Mouse (Mus musculus) hindbrain, embryonic 10.5 days (tissue): ENCODE data around the gene Plekhm1. TPM values are rescaled to one million over a fixed set of nuclear protein-coding genes. Genes with fewer than 3 reads are reported as not detected.

Source experiments
- DNase-seq: peaks from one replicate; pipeline ENCODE4 v3.0.0-alpha.2; 2017; ENCODE audit warnings: low spot score
- H3K27ac ChIP-seq: fragments of 300-500 bp; sonication (generic); 2 replicates; pipeline ENCODE4 v1.5.1; 2016; ENCODE audit warnings: mild to moderate bottlenecking, moderate library complexity
- H3K27me3 ChIP-seq: fragments of 300-500 bp; sonication (generic); 2 replicates; pipeline ENCODE4 v1.6.1; 2016; ENCODE audit warnings: mild to moderate bottlenecking; ENCODE audit not compliant: poor library complexity, insufficient read depth, severe bottlenecking
- H3K36me3 ChIP-seq: fragments of 300-500 bp; sonication (generic); 2 replicates; pipeline ENCODE4 v1.6.1; 2016; ENCODE audit warnings: mild to moderate bottlenecking, moderate library complexity
- H3K4me1 ChIP-seq: fragments of 300-500 bp; sonication (generic); replicated peaks from 2 replicates; pipeline ENCODE4 v1.6.1; 2016; ENCODE audit warnings: mild to moderate bottlenecking
- H3K4me3 ChIP-seq: fragments of 300-500 bp; sonication (generic); 2 replicates; pipeline ENCODE4 v1.5.1; 2016; ENCODE audit warnings: mild to moderate bottlenecking, moderate library complexity
- H3K9me3 ChIP-seq: fragments of 300-500 bp; sonication (generic); 2 replicates; pipeline ENCODE4 v1.6.1; 2016; ENCODE audit warnings: mild to moderate bottlenecking, moderate library complexity
- WGBS: fragments of 180-500 bp; shearing (Covaris S2); methylation state at CpG from one replicate; pipeline ENCODE4 v1.1.7; 2016; 5-methylcytosine and 5-hydroxymethylcytosine counted together
- polyA plus RNA-seq: library from polyadenylated mRNA; unstranded; fragments of >200 nt; fragmentation: Nextera tagmentation; extraction: Ambion mirVana; gene quantifications from 2 replicates; pipeline ENCODE4 v1.2.1, GENCODE M21; 2016

Gene Plekhm1
- polyA plus RNA-seq, 1 experiment from 2014 or later, result 11.6 TPM

DNA sequence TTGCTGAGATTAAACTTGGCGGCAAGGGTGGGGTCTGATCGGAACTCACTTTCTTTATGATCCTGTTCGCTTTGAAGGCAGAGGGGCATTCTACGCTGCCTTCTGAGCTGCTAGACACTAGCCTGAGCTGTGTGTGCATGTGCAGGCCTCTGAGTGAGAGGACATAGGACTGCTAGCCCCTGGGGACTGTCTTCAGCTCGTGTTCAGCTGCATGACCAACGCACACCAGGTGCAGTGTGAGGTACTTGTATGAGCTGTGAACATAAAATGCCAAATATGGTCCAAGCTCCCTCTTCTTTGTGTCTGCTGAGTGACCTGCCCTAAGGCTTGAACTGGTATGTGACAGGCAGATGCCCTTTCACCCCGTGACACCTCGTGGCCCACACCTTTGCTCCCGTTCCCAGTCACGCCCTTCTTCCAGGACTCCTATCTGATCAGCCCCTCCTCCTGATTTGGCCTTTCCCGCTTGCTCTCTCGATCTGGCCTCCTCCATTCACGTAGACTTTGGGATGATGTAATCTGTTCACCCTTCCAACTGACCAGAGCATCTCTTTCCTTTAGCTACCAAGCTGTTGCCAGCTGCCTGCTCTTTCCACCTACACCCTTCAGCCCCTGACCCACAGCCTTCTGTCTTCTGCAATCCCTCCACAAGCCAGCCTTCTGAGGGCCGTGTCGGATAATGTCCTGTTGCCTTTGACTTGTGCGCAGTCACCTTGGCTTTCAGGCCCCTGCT, 55.4 kb downstream of the Plekhm1 start:
- H3K36me3 ChIP-seq, result no peaks in the 10 kb centered on the region
- H3K4me1 ChIP-seq, result peaks cover 60% of the 10 kb centered on the region
- no peak overlapping the region for H3K27ac ChIP-seq
- peaks cover 80% of the 10 kb centered on the region for H3K27me3 ChIP-seq
- H3K4me3 ChIP-seq, result no peak overlapping the region
- WGBS, result 82% methylated on average over 16 of the region's 16 CpGs
- H3K9me3 ChIP-seq, result peaks cover 10% of the 10 kb centered on the region; the same call in 1 of the 2 replicates
- DNase-seq, result no peak

DNA sequence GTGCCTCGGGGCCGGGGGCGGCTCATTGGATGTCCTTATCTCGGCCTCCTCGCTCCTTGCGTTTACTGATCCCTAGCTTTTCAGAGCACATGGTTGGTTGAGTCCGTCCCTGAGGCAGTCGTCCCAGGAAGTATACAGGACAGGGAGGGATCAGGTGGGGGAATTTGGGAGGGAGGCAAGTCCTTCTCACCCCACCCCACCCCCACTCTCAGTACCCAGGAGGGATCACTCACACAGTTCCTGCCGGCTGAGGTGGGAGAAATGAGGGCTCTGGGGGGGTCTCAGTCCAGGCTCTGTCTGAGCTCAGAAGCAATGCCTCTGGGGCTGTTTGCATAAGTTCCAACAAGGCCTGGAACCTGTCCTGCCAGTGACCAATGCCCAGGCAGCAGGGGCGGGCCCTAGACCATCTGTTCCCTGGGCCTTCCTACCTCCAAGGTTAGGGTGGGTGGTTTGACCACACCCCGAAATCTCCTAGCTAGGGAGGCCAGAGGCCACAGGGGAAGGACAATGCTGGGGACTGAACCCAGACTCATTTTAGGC, 56.4 kb downstream of the Plekhm1 start:
- no peak for DNase-seq
- H3K9me3 ChIP-seq, result peaks cover 10% of the 10 kb centered on the region; the same call in 1 of the 2 replicates
- H3K36me3 ChIP-seq, result no peaks in the 10 kb centered on the region
- H3K4me1 ChIP-seq, result peaks cover 50% of the 10 kb centered on the region
- H3K27ac ChIP-seq, result no peak overlapping the region
- no peak overlapping the region for H3K4me3 ChIP-seq
- H3K27me3 ChIP-seq, result peaks cover 70% of the 10 kb centered on the region
- 18% methylated on average over 11 of the region's 11 CpGs for WGBS

GRCm38 (mm10) chr11:103355251-103355650, 57.2 kb downstream of the Plekhm1 start:
- Histone ChIP-seq H3K27ac (no peak overlapping the region), H3K27me3 (peaks cover 61% of the 10 kb centered on the region), H3K36me3 (no peaks in the 10 kb centered on the region), H3K4me1 (peaks cover 42% of the 10 kb centered on the region), H3K9me3 (peaks cover 10% of the 10 kb centered on the region; the same call in 1 of the 2 replicates), H3K4me3 (no peak overlapping the region)
- WGBS, result 24% methylated on average over 11 of the region's 11 CpGs
- DNase-seq, result no peak

GRCm38 (mm10) chr11:103354033-103354432, 58.5 kb downstream of the Plekhm1 start:
- no peak overlapping the region for H3K4me3 ChIP-seq
- peaks cover 49% of the 10 kb centered on the region for H3K27me3 ChIP-seq
- H3K9me3 ChIP-seq, result peaks cover 10% of the 10 kb centered on the region; the same call in 1 of the 2 replicates
- no peaks in the 10 kb centered on the region for H3K36me3 ChIP-seq
- no peak for DNase-seq
- 90% methylated on average over 3 of the region's 3 CpGs for WGBS
- H3K4me1 ChIP-seq, result peaks cover 30% of the 10 kb centered on the region
- H3K27ac ChIP-seq, result no peak overlapping the region

DNA sequence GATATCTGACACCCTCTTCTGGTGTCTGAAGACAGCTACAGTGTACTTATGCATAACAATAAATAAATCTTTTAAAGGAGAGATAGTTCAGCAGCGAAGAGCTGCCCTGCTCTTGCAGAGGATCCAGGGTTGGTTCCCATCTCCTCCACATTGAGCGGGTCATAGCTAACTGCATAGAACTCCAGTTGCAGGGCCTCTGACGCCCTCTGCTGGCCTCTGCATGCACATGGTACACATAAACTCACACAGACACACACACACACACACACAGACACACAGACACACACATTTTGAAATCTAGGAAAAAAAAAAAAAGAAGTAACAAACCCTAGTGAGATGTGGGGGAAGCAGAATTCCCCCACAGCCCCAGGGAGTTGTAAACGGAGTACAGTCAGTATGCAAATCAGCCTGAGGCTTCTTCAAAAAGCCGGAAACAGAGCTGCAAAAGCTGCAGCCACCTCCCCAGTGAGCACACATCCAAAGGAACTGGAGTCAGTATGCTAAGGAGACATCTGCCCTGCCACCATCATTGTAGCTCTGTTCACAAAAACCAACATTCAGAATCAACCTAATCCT, 60.2 kb downstream of the Plekhm1 start:
- no peak for DNase-seq
- Histone ChIP-seq H3K4me3 (no peak overlapping the region), H3K9me3 (peaks cover 10% of the 10 kb centered on the region; the same call in 1 of the 2 replicates), H3K27ac (no peak overlapping the region), H3K27me3 (peaks cover 32% of the 10 kb centered on the region), H3K4me1 (peaks cover 23% of the 10 kb centered on the region), H3K36me3 (no peaks in the 10 kb centered on the region)
- 81% methylated on average over 5 of the region's 5 CpGs for WGBS

GRCm38 (mm10) chr11:103350711-103351315, 61.7 kb downstream of the Plekhm1 start:
- 91% methylated on average over 12 of the region's 12 CpGs for WGBS
- Histone ChIP-seq H3K36me3 (no peaks in the 10 kb centered on the region), H3K27ac (no peak overlapping the region), H3K4me1 (peaks cover 13% of the 10 kb centered on the region), H3K9me3 (peaks cover 10% of the 10 kb centered on the region; the same call in 1 of the 2 replicates), H3K4me3 (no peak overlapping the region), H3K27me3 (peaks cover 17% of the 10 kb centered on the region)
- DNase-seq, result no peak

DNA sequence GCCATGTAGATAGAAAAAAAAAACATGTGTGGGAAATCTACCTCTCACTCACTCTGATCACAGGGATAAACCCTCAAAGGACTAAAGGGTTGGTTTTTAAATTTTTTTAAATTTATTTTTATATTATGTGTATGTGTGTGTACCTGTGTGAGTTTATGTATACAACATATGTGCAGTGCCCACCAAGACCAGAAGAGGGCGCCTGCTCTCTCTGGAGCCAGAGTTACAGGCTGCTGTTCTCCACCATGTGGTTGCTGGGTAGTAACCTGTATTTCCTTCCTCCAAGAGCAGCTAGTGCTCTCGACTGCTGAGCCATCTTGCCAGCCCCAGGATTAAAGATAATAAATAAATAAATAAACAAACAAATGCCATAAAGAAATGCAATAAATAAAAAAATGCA, 62.8 kb downstream of the Plekhm1 start:
- H3K9me3 ChIP-seq, result peaks cover 10% of the 10 kb centered on the region; the same call in 1 of the 2 replicates
- no peak overlapping the region for H3K27ac ChIP-seq
- H3K27me3 ChIP-seq, result peaks cover 6% of the 10 kb centered on the region; the same call in 1 of the 2 replicates
- DNase-seq, result no peak
- no peak overlapping the region for H3K4me3 ChIP-seq
- no peaks in the 10 kb centered on the region for H3K36me3 ChIP-seq
- WGBS, result 79% methylated on average over 2 of the region's 2 CpGs
- H3K4me1 ChIP-seq, result peaks cover 7% of the 10 kb centered on the region; the same call in 1 of the 2 replicates

DNA sequence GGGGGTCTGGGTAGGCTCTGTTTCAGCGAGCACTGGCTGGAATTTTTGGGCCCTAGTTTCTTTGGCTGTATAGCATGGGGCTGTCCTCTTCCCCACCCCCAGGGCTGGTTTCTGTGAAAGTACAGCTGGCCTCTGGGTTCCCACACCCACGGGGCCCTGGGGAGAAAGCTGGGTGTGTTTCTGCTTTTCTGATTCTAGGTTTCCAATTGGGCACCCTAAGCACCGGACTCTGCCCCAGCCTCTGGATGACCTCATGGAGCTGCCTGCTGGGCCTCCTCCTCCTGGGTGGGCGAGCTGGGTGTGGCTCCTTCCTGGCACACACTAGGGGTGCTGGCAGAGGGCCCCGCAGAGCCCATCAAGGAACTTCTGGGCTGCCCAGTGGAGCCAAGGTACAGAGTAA, 65.8 kb downstream of the Plekhm1 start:
- Histone ChIP-seq H3K4me3 (no peak overlapping the region), H3K4me1 (peaks cover 10% of the 10 kb centered on the region; the same call in 1 of the 2 replicates), H3K9me3 (no peaks in the 10 kb centered on the region), H3K27me3 (no peaks in the 10 kb centered on the region), H3K27ac (no peak overlapping the region), H3K36me3 (no peaks in the 10 kb centered on the region)
- 76% methylated on average over 5 of the region's 5 CpGs for WGBS
- no peak for DNase-seq

- peaks cover 10% of the 10 kb centered on the region; the same call in 1 of the 2 replicates for H3K4me1 ChIP-seq
- no peak for DNase-seq
- H3K27ac ChIP-seq, result no peak overlapping the region
- no peaks in the 10 kb centered on the region for H3K27me3 ChIP-seq
- H3K4me3 ChIP-seq, result no peak overlapping the region
- no peaks in the 10 kb centered on the region for H3K36me3 ChIP-seq
- no peaks in the 10 kb centered on the region for H3K9me3 ChIP-seq
- 81% methylated on average over 7 of the region's 7 CpGs for WGBS
Observed at GRCm38 (mm10) chr11:103346236-103346635, 66.3 kb downstream of the Plekhm1 start.

GRCm38 (mm10) chr11:103345408-103346091, 66.9 kb downstream of the Plekhm1 start:
- Histone ChIP-seq H3K4me1 (peaks cover 14% of the 10 kb centered on the region), H3K27ac (no peak overlapping the region), H3K27me3 (no peaks in the 10 kb centered on the region), H3K9me3 (no peaks in the 10 kb centered on the region), H3K4me3 (no peak overlapping the region), H3K36me3 (no peaks in the 10 kb centered on the region)
- no peak for DNase-seq
- 84% methylated on average over 7 of the region's 7 CpGs for WGBS

DNA sequence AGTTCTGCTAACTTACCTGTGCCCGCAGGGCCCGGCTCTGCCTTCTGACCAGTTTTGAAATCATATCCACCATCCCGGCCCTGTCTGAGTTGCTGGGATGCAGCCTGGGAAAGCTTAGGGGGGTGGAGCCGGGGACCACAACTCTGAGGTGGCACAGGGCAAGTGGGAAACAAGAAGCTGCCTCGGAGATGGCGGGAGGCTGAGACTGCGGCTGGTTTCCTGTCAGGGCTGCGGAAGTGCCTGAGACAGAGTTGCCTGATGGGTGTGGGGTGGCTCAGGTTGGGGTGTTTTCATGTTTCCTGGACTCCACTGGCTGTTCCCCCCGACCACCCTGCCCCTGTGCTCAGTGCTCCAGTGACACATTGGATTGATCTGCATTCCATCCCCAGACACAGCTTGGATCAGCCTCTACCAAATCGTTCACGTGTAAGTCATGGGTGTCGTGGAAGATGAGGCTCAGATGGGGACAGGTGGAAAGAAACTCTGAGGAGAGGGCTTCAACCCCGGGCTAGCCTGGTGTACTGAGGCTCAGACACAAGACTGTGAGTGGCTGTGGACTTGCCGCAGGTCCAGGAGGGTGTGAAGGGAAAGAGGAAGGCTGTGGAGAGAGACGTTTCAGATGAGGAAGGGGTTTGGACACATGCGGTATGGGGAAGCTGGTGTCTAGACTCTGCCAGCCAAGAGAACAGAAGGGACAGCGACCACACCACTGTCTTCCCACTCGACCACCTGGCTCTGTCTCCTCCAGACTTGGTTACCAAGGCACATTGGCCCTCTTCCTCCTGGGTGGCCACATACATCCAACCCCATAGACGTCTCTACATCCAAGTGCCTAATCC, 67.8 kb downstream of the Plekhm1 start:
- Histone ChIP-seq H3K27ac (no peak overlapping the region), H3K36me3 (no peaks in the 10 kb centered on the region), H3K27me3 (peaks cover 6% of the 10 kb centered on the region; the same call in 1 of the 2 replicates), H3K4me3 (no peak overlapping the region), H3K9me3 (no peaks in the 10 kb centered on the region), H3K4me1 (peaks cover 23% of the 10 kb centered on the region)
- DNase-seq, result no peak
- 77% methylated on average over 19 of the region's 19 CpGs for WGBS

DNA sequence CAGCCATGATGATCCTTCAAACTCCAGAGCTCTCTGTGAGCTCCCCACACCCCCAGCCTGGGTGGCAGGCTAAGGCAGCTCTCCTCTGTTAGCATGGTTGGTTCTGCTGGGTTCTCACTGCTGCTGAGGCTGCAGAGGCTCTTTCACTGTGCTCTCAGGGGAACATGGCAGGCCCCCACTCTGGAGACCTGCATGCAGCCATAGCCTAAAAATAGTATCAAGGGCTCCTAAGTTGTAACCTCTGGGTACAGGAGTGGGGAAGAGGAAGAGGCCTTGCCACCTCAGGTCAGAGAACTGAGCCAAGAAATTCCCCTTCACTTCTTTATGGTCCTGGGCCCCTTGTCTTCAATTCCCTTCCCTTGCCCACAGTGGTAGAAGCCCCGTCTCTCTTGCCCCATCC, 68.6 kb downstream of the Plekhm1 start:
- Histone ChIP-seq H3K36me3 (no peaks in the 10 kb centered on the region), H3K4me3 (no peak overlapping the region), H3K4me1 (peaks cover 28% of the 10 kb centered on the region), H3K27me3 (peaks cover 8% of the 10 kb centered on the region; the same call in 1 of the 2 replicates), H3K27ac (peak overlapping the region; percentile 8; the same call in 1 of the 2 replicates), H3K9me3 (no peaks in the 10 kb centered on the region)
- 96% methylated on average over 1 of the region's 1 CpGs for WGBS
- no peak for DNase-seq
